Mouse (Mus musculus): ENCODE measurements at regions not wholly inside any gene's neighbourhood (a gene's known extent, or its start where the extent isn't known, plus 50 kb on each side); places are given as distances from the start of the nearest gene placed in this dataset.
"Not testable (repeated sequence)": the region's sequence is repeated elsewhere in the genome, so short reads cannot be mapped to it uniquely, and the experiment has no call there.

GRCm38 (mm10) chr8:116024811-116025210 lies 317.2 kb upstream of the Maf start:
- DNase-seq: no peak

GRCm38 (mm10) chr8:116021691-116022090 lies 314.1 kb upstream of the Maf start:
- DNase-seq: no peak

GRCm38 (mm10) chr8:115995320-115995719 lies 287.7 kb upstream of the Maf start:
- DNase-seq: no peak

GRCm38 (mm10) chr8:115991989-115992388 lies 284.4 kb upstream of the Maf start:
- DNase-seq: no peak

- DNase-seq: no peak
Observed at GRCm38 (mm10) chr8:115983397-115983796, 275.8 kb upstream of the Maf start.

- DNase-seq: no peak
Observed at GRCm38 (mm10) chr8:115982326-115982725, 274.7 kb upstream of the Maf start.

GRCm38 (mm10) chr8:115981426-115981825 lies 273.8 kb upstream of the Maf start:
- no peak for DNase-seq

- DNase-seq: no peak
Observed at GRCm38 (mm10) chr8:115980616-115981015, 273.0 kb upstream of the Maf start.

GRCm38 (mm10) chr8:115977152-115977551 lies 269.6 kb upstream of the Maf start:
- DNase-seq: no peak

- DNase-seq: no peak
Observed at GRCm38 (mm10) chr8:115974706-115975105, 267.1 kb upstream of the Maf start.

GRCm38 (mm10) chr8:115971351-115971750 lies 263.8 kb upstream of the Maf start:
- not testable (repeated sequence) for DNase-seq

- no peak for DNase-seq
Observed at GRCm38 (mm10) chr8:115968121-115968520, 260.5 kb upstream of the Maf start.

- DNase-seq: no peak
Observed at GRCm38 (mm10) chr8:115965981-115966380, 258.4 kb upstream of the Maf start.

GRCm38 (mm10) chr8:115955371-115955770 lies 247.8 kb upstream of the Maf start:
- no peak for DNase-seq

- DNase-seq: no peak
Observed at GRCm38 (mm10) chr8:115953783-115954470, 246.3 kb upstream of the Maf start.

- no peak for DNase-seq
Observed at GRCm38 (mm10) chr8:115952496-115952895, 244.9 kb upstream of the Maf start.

- DNase-seq: no peak
Observed at GRCm38 (mm10) chr8:115948916-115949315, 241.3 kb upstream of the Maf start.

GRCm38 (mm10) chr8:115948036-115948435 lies 240.4 kb upstream of the Maf start:
- DNase-seq: no peak

GRCm38 (mm10) chr8:115942731-115943509 lies 235.3 kb upstream of the Maf start:
- peak; percentile 26 for DNase-seq

GRCm38 (mm10) chr8:115929472-115930210 lies 222.0 kb upstream of the Maf start:
- DNase-seq: no peak

GRCm38 (mm10) chr8:115921889-115922288 lies 214.3 kb upstream of the Maf start:
- no peak for DNase-seq

GRCm38 (mm10) chr8:115906650-115907049 lies 199.1 kb upstream of the Maf start:
- no peak for DNase-seq

GRCm38 (mm10) chr8:115903853-115904420 lies 196.3 kb upstream of the Maf start:
- no peak for DNase-seq

Measured in gastrocnemius, postnatal 10 days (tissue).